Mouse (Mus musculus): Measurements from ENCODE around the gene A730071L15Rik.

DNA sequence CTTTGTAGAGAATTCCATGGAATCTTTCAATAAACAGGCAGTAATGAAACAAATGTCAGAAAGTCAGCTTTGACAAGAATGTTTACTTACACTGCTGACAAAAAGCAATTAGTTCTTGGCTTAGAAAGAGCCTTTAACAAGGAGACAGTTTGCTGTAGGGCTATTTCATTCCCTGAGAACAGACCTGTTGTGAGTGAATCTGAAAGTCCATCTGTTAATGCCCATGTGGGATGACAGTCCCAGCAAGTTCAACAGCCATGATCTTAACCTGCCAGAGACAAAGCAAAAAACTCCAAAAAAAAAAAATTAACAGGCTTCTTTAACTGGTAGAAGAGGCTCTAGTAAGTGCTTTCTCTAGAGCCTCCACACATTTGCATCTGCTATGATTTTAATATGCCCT lies 38.3 kb upstream of the A730071L15Rik start:
- TF ChIP-seq POLR2A (IDR thresholded peaks at IDR 0.05; ENCODE audit: borderline replicate concordance, control insufficient read depth, low read depth, low read length) (no peak), CTCF (IDR thresholded peaks at IDR 0.05; ENCODE audit: control insufficient read depth, insufficient read depth, low read length) (no peak)

Data from bone marrow, adult 2 months (tissue).